Mouse (Mus musculus): Measurements from ENCODE around the gene Slc7a6. TPM values are rescaled to one million over a fixed set of nuclear protein-coding genes. Genes with fewer than 3 reads are reported as not detected.

Gene Slc7a6
- total RNA-seq, 1 experiment from 2014 or later: 29.0 TPM

DNA sequence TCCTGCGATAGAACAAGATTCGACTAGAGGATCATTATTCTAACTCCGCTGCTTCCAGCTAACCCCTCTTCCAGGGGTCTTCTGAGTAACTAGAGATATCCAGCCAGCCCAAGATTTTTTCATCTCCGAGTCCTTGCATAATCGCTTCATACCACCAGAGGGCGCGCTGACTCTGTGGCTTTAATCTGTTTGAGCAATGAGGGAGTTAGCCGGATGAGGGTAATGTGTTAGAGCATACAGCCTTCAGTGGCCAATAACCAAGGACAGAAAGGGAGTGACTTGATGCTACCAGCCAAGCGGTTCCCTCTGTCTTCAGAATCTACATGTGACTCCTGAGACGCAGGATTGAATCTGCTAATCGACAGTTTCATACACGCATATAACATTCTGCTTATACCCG is 27.9 kb upstream of the Slc7a6 start:
- peak; percentile 82 for DNase-seq

- no peak for DNase-seq
These were observed 23.3 kb upstream of the Slc7a6 start for GRCm38 (mm10) chr8:106145331-106145730.

GRCm38 (mm10) chr8:106146014-106146413 is 22.6 kb upstream of the Slc7a6 start:
- DNase-seq: no peak

DNA sequence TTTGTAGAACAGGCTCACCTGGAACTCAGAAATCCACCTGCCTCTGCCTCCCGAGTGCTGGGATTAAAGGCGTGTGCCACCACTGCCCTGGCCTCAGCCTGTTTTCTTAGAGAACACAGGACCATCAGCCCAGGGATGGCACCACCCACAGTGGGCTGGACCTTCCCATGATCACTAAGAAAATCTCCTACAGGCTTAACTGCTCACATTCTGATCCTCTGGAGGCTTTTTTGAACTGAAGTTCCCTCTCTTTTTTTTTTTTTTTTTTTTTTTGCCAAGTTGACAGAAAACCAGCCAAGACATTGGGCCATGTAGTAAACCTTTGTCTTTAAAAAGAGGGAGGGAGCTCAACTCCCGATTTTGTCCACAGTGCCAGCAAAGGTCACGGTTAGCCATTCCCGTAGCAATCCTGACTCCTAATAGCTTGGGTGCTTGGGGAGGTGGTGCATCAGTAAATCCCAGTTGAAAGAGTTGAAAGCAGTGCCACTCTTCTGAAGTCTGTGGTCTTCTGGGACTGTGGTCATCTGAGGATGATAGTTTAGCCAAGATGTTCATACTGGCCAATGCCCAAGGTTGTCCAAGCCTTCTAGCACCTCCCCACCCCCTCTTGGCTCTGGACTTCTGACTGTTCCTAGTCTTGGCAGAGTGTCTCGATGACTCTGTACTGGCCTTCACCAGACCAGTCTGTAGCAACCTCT is 20.6 kb upstream of the Slc7a6 start:
- DNase-seq: peak; percentile 69

- no peak for DNase-seq
These were observed 19.6 kb upstream of the Slc7a6 start for GRCm38 (mm10) chr8:106149025-106149424.

DNA sequence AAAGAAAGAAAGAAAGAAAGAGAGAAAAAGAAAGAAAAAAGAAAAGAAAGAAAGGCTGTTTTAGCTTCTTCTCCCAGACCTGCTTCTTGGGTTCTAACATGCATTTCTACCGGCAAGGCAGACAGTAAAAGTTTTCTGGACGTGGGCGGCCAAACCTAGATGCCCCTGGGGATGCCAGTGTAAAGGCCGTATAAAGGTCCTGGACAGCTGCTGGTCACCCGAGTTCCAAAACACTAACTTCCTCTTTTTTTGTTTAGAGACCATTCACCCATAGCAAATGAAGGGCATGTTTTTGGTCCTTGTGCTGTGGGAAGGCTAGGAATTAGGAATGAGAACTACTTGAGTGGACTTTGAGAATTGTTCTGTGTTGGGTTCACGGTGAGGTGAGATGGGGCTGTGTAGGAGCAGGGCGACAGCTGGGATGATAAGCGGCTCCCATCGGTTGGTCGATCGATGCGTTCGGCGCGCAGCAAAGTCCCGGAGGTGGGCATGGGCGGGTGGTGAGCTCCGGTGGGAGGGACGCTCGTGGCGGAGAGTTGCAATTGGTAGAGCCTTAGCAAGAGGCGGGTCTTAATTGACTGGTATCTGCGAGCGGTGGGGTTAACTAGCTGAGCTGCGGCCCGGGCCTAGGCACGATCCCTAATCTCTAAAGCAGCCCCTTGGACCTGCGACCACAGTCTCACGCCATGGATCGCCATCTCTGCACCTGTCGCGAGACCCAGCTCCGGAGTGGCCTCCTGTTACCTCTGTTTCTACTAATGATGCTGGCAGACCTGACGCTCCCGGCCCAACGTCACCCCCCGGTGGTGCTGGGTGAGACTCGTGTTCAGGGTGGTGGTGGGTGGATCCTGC is 18.6 kb upstream of the Slc7a6 start, which contains the start of gene Pla2g15:
Pla2g15 (plus strand) TSS at position 599 of the 852 bp plus-strand sequence.
- peak; percentile 91 for DNase-seq

- no peak for DNase-seq
These were observed 18.0 kb upstream of the Slc7a6 start for GRCm38 (mm10) chr8:106150653-106151000.

DNA sequence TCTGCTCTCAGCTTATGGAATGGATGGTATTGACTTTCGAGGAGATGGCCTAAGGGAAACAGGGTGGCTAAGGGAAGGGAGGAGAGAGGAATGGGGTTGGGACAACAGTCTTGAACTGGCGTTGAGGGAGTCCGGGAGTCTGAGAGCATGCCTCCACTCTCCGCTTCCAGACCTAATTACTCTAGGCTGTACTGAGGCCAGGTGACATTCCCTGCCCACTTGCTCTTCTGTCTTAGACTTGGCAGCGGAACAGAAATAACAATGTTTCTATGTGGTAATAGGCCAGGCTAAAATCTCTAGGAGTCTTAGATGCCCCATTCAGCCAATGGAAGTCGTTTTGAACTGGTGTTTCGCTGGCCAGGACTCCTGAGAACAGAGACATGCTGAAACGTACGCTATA is 17.6 kb upstream of the Slc7a6 start:
- no peak for DNase-seq

DNA sequence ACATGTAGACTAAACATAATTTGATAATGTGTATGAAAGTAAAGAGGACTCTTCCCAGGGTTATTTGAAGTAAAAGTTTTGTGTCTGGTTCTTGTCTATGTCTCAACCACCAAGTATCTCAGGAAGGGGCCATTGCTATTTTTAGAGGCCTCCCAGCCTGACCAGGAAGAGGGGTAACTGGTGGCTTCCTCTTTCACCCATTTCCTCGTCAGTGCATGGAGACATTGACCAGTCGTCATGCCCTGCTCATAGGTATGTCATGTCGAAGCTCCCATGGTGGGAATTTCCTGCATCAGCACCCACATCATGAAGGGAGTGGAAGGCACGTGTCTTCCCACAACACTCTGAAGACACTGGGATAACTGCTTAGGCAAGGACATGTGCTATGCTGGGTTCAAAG is 15.8 kb upstream of the Slc7a6 start:
- DNase-seq: no peak

DNA sequence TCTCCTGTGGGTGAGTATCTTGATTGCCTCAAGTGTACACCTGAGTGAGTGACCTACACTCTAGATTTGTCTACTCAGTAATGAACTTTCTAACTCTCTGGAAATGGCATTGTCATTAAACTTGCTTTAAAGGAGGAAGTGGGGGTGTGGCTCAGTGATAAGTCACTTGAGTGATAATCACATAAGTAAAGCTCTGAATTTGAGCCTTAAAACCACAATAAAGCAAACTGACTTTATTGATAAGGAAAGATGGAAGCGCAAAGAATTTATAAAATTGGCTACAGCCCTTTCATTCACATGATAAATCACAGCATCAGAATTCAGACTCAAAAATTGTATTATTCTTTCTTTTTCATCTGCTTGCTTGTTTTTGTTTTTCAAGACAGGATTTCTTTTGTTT is 11.2 kb upstream of the Slc7a6 start:
- DNase-seq: no peak

- no peak for DNase-seq
These were observed 10.3 kb upstream of the Slc7a6 start for GRCm38 (mm10) chr8:106158381-106158780.

- DNase-seq: no peak
These were observed 8.8 kb upstream of the Slc7a6 start for GRCm38 (mm10) chr8:106159876-106160275.

DNA sequence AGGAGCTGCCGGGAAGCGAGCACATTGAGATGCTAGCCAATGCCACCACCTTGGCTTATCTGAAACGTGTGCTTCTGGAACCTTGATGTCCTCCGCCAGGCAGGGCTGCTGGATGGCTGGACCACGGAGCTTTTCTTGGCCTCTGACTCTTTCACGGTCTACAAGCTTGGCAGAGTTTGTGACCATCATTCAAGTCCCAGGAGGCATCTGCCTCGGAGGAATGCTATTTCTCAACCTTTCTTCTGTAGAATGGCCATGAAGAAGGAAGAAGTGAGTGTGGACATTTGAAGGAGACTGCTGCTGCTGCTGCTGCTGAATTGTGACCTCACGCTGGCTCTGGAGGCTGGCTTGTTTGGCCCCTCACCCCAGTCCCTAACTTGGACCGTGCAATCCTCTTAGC is 5.4 kb upstream of the Slc7a6 start:
- no peak for DNase-seq

DNA sequence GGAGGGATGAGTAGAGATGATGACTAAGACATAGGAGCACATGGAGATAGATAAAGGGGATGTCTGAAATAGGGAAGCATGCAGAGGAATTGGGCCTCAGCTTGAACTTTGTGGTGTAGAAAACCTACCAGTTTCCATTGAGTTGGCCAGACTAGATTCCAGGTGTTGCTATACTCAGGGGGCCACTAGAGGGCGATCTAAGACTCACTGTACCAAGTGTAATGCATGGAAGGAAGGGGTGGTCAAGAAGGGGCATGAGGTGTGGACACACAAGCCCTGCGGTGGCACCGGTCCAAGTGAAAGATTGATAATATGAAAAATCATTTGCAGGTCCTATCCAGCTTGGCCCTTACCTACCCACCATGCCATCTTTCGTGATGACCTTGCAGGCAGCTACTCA is 3.2 kb upstream of the Slc7a6 start:
- DNase-seq: peak; percentile 65

GRCm38 (mm10) chr8:106169017-106169933 is 618 bp downstream of the Slc7a6 start:
- DNase-seq: peak; percentile 29

DNA sequence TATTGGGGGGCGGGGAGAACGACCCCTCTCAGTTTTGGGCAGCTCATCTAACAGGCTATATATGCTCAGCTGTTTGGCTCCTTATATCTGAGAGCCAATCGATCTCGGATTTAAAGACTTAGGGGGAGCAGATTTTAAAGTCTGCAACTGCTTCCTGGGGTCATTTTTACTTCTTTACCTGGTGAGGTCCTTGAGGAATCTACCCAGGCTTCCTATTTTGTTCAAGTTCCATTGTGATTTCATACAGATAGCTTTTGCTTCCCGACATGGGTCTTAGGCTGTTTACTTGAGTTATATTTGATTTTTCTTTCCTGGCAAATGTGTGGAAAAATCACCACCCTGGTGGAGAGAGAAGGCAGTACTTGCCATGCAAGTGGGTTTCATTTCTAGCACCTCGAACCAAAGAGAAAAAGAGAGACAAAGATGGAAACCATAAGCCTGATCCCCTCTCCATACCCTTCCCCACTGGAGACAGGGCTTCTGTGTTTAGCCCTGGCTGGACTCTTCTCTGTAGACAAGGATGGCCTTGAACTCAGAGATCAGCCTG is 1.4 kb downstream of the Slc7a6 start:
- no peak for DNase-seq

DNA sequence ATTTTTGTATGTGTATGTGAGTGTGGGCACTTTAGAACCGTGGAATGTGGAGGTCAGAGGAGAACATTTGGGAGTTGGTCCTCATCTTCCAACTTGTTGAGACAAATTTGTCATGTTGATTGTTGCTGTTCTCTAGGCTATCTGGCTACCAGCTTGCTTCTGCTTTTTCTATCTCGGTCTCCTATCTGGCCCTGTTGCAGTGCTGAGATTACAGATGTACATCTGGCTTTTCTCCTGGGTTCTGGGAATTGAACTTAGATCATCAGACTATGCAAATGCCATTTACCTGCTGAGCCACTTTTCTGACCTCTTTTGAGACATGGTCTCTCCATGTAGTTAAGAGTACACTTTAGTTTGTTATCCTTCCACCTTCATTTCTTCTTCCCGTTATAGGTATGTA is 4.9 kb downstream of the Slc7a6 start:
- DNase-seq: no peak

DNA sequence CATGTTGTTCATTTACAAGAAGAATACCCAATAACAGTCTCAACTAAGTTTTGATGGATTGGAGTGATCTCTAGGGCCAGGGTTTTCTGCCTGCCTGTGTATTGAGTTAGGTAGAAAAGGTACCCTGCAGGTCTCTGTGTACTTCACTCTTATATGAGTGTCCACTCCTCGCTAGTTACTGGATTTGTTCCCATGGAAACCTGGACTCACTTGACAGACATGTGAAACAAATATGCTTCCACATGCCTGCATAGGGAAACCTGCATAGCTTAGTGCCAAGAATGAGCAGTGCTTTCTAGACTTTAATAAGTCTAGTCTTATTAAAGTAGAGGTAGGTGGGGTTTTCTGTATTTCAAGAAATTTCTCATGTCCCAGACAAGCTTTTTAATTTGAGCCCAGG is 8.2 kb downstream of the Slc7a6 start:
- DNase-seq: no peak

- no peak for DNase-seq
These were observed 8.9 kb downstream of the Slc7a6 start for GRCm38 (mm10) chr8:106177594-106177993.

GRCm38 (mm10) chr8:106178428-106178827 is 9.8 kb downstream of the Slc7a6 start:
- DNase-seq: no peak

DNA sequence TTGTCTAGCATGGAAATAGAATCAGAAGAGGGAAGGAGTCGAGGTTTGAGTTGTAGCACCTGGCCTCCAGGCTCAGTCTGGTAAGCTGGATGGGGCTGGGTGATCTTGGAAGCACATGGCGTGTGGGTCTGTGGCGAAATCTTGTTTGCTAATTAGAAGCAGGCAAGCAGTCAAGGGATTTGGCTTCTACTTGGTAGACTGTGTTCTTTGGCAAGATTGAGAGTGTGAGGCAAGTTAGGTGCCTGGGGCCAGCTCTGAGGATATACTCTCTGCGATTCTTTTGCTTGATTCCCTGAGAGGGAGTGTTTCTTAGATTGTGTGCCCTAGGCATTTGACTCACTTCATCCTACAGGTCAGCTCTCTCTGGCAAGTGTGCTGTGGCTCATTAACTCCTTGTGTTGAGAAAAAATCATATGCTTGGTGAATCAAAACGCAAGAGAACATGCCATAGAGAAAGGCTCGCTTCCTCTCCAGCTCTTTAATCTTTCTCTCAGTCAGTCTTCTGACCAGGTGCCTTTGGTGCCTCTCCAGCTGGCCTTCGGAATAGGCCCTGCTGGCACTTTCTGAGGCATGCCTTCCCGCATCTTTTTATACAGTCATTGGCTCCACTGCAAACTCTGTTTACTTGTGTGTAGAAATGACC is 17.1 kb downstream of the Slc7a6 start:
- no peak for DNase-seq

DNA sequence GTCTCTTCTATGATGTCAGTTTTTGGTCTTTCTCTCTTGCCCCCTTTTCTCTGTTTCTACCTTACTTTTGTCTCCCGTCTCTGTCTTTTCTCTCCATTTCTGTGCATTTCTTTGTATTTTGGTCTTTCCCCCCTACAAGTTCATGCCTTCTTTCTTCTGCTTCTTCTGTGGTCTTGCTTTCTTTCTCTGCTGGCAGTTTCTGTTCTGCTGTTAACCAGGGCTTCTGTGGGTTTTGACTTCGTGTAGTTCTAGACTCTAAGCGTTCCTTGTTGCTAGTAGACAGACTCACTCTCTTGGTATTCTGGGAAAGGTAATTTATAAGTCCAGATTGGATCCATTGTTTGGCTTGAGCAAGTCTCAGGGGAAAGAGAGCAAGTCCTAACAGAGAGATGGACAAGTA is 17.7 kb downstream of the Slc7a6 start:
- no peak for DNase-seq

All from adrenal gland, postnatal 25 days (tissue).